Mouse (Mus musculus) right cerebral cortex, postnatal 36 days (tissue): ENCODE measurements around the gene Sfxn1.
A peak's percentile ranks its signal among the peaks of the same experiment; 100 is the strongest.

Source experiments
- DNase-seq, 2 experiments: peaks; one replicate each; pipeline ENCODE4 v3.0.0; 2022; ENCODE audit warnings: low spot score in 2 of 2, mixed read lengths in 1 of 2

Sfxn1 gene

GRCm38 (mm10) chr13:54118355-54118754 is 46.7 kb downstream of the Sfxn1 start:
- DNase-seq, result no peak

- DNase-seq, result peak; percentile 45 to 63
These were observed 66.2 kb downstream of the Sfxn1 start for GRCm38 (mm10) chr13:54137756-54138410.

GRCm38 (mm10) chr13:54143788-54144187 is 72.1 kb downstream of the Sfxn1 start:
- DNase-seq, result no peak

- DNase-seq, result peak; percentile 31 to 37
These were observed 73.0 kb downstream of the Sfxn1 start for GRCm38 (mm10) chr13:54144624-54145023.

DNA sequence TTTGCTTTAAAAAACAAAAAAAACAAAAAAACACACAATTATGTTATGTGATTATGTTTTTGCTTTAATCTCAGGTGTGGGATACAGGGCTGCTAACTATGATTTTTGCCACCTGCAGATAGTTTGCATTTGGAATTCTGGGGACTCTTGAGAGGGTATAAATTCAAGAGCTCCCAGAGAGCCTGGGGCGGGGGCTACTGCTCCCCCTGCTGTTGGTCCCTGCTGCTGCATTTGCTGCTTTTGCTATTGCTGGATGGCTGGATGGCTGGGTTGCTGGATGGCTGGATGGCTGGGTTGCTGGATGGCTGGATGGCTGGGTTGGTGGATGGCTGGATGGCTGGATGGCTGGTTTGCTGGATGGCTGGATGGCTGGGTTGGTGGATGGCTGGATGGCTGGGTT is 75.7 kb downstream of the Sfxn1 start:
- DNase-seq, result no peak

DNA sequence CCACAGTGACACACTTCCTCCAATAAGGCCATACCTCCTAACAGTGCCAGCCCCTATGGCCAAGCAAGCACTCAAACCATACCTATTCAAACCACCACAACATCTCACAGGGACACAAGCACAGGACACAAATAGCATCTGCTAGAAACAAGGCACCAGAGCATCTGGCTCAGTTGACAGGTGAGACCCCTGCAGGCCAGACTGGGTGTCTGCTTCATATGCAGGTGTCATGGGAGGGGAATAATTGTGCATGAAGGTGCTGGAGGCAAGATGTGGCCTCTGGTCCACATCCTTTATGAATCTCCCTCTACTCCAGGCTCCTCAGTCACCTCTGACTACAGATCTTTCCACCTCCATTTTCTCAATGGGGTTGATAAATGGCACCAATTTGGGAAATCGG is 80.8 kb downstream of the Sfxn1 start:
- DNase-seq, result no peak

DNA sequence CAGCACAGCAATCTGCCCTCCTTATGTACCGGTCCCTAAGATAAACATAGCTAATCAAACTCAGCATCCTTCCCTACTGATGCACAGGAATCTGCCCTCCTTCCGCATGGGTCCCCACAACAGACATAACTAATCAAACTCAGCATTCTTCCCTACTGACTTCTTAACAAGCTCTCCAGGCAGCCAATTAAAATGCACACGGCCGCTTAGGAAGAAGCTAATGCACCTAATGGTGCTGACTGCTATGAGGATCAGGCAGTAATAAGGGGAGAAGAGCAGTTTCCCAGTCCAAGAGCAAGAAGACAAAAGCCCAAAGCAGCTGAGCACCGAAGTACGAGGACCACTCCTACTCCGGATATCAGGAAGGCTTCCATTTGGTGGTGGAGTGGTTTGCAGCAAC is 81.2 kb downstream of the Sfxn1 start:
- no peak for DNase-seq

DNA sequence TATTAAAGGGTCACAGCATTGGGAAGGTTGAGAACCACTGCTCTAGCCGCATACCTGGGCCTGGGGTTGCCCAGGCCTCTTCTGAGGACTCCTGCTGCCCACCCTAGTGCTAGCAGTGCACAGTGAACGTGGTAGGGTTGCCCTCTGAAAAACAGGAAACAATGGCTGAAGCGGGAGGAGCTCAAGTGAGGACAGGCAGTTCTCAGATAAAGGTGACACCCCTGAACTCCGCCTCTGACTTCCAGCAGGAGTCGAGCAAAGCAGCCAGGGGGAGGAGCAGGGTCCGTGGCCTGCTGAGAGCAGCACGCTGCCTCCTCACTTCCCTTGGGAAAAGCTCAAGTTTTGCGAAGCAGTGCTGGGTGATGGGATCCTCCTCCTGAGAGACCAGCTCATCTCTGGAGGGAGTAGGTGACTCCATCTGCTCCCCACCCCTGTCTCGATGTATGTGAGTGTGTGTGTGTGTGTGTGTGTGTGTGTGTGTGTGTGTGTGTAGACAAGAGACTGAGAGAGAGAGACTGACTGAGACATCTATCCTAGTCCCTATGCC is 82.1 kb downstream of the Sfxn1 start:
- no peak for DNase-seq

GRCm38 (mm10) chr13:54155822-54156221 is 84.2 kb downstream of the Sfxn1 start:
- DNase-seq, result no peak
